Mouse (Mus musculus) testis, adult 2 months (tissue): ENCODE results near the gene Ccsap. TPM values are rescaled to one million over a fixed set of nuclear protein-coding genes. Genes with fewer than 3 reads are reported as not detected.

ENCODE experiments used
- H3K27ac ChIP-seq: fragments of 200-500 bp; 2 replicates; pipeline ENCODE4 v1.5.1; 2012; ENCODE audit warnings: low read depth, low read length; ENCODE audit not compliant: control insufficient read depth, insufficient read depth
- H3K27me3 ChIP-seq: fragments of 200-500 bp; 2 replicates; pipeline ENCODE4 v1.6.1; 2012; ENCODE audit warnings: mild to moderate bottlenecking, low read length, moderate library complexity; ENCODE audit not compliant: control insufficient read depth, insufficient read depth
- H3K36me3 ChIP-seq: fragments of 200-500 bp; 2 replicates; pipeline ENCODE4 v1.6.1; 2012; ENCODE audit warnings: mild to moderate bottlenecking, low read length; ENCODE audit not compliant: control insufficient read depth, insufficient read depth
- H3K4me1 ChIP-seq: fragments of 200-500 bp; 2 replicates; pipeline ENCODE4 v1.6.1; 2012; ENCODE audit warnings: low read length; ENCODE audit not compliant: control insufficient read depth, insufficient read depth
- H3K4me3 ChIP-seq: fragments of 200-500 bp; 2 replicates; pipeline ENCODE4 v1.5.1; 2012; ENCODE audit warnings: low read depth, mild to moderate bottlenecking, low read length, moderate library complexity, mixed read lengths; ENCODE audit not compliant: control insufficient read depth
- CTCF ChIP-seq: fragments of 200-500 bp; IDR thresholded peaks from 2 replicates; pipeline ENCODE4 v1.5.1; 2012; ENCODE audit warnings: low read depth, mild to moderate bottlenecking, inconsistent platforms, low read length, moderate library complexity; ENCODE audit not compliant: control insufficient read depth, insufficient read depth, insufficient replicate concordance
- POLR2A ChIP-seq: fragments of 200-500 bp; IDR thresholded peaks from 2 replicates; pipeline ENCODE4 v1.6.1; 2012; ENCODE audit warnings: low read depth, mild to moderate bottlenecking, inconsistent platforms, low read length, moderate library complexity; ENCODE audit not compliant: control insufficient read depth
- polyA plus RNA-seq: library from polyadenylated mRNA; depleted of rRNA; stranded (reverse); fragments of >200 nt; gene quantifications from 2 replicates; pipeline ENCODE4 v1.2.3, GENCODE M21; 2012

Ccsap gene
- polyA plus RNA-seq, 1 experiment, result 28.2 TPM

- Histone ChIP-seq H3K4me1 (no peaks in the 10 kb centered on the region), H3K27ac (no peak overlapping the region), H3K27me3 (no peaks in the 10 kb centered on the region), H3K36me3 (no peaks in the 10 kb centered on the region), H3K4me3 (no peak overlapping the region)
- no peak for TF ChIP-seq POLR2A
- TF ChIP-seq CTCF, result no peak
Measured at GRCm38 (mm10) chr8:123846509-123846908, 13.5 kb downstream of the Ccsap start.

GRCm38 (mm10) chr8:123845991-123846390, 14.0 kb downstream of the Ccsap start:
- TF ChIP-seq POLR2A (no peak), CTCF (no peak)
- Histone ChIP-seq H3K27ac (no peak overlapping the region), H3K4me3 (no peak overlapping the region), H3K4me1 (no peaks in the 10 kb centered on the region), H3K27me3 (no peaks in the 10 kb centered on the region), H3K36me3 (no peaks in the 10 kb centered on the region)

GRCm38 (mm10) chr8:123845114-123845513, 14.9 kb downstream of the Ccsap start:
- Histone ChIP-seq H3K27me3 (no peaks in the 10 kb centered on the region), H3K27ac (no peak overlapping the region), H3K36me3 (no peaks in the 10 kb centered on the region), H3K4me1 (no peaks in the 10 kb centered on the region), H3K4me3 (no peak overlapping the region)
- TF ChIP-seq POLR2A, result no peak
- TF ChIP-seq CTCF, result no peak

GRCm38 (mm10) chr8:123844341-123844740, 15.7 kb downstream of the Ccsap start:
- H3K36me3 ChIP-seq, result no peaks in the 10 kb centered on the region
- no peak overlapping the region for H3K4me3 ChIP-seq
- no peaks in the 10 kb centered on the region for H3K27me3 ChIP-seq
- no peak overlapping the region for H3K27ac ChIP-seq
- no peak for TF ChIP-seq POLR2A
- no peak for TF ChIP-seq CTCF
- H3K4me1 ChIP-seq, result no peaks in the 10 kb centered on the region

GRCm38 (mm10) chr8:123842086-123842485, 17.9 kb downstream of the Ccsap start:
- Histone ChIP-seq H3K27ac (no peak overlapping the region), H3K36me3 (no peaks in the 10 kb centered on the region), H3K27me3 (no peaks in the 10 kb centered on the region), H3K4me1 (no peaks in the 10 kb centered on the region), H3K4me3 (no peak overlapping the region)
- TF ChIP-seq CTCF (no peak), POLR2A (no peak)

- Histone ChIP-seq H3K27me3 (no peaks in the 10 kb centered on the region), H3K4me1 (no peaks in the 10 kb centered on the region), H3K27ac (no peak overlapping the region), H3K4me3 (no peak overlapping the region), H3K36me3 (no peaks in the 10 kb centered on the region)
- TF ChIP-seq POLR2A (no peak), CTCF (no peak)
Measured at GRCm38 (mm10) chr8:123840578-123841345, 19.2 kb downstream of the Ccsap start.

- Histone ChIP-seq H3K36me3 (no peaks in the 10 kb centered on the region), H3K27me3 (no peaks in the 10 kb centered on the region), H3K4me1 (no peaks in the 10 kb centered on the region), H3K4me3 (no peak overlapping the region), H3K27ac (no peak overlapping the region)
- no peak for TF ChIP-seq CTCF
- no peak for TF ChIP-seq POLR2A
Measured at GRCm38 (mm10) chr8:123838496-123838895, 21.5 kb downstream of the Ccsap start.
